Mouse (Mus musculus): Measurements from ENCODE around the gene Pax7. TPM values are rescaled to one million over a fixed set of nuclear protein-coding genes. Genes with fewer than 3 reads are reported as not detected.

The Pax7 gene
- total and polyA plus RNA-seq, 3 experiments = not detected

- dilution Hi-C loops (cut with MboI; ENCODE audit: extremely low pct_ligation_motif_present, extremely low pct_unique_long_range_greater_than_20kb, low sequenced_read_pairs) (no loop called here), in situ Hi-C loops (cut with MboI; ENCODE audit: low pct_ligation_motif_present, low pct_unique_long_range_greater_than_20kb, low sequenced_read_pairs) (no loop called here)
- H3K9ac ChIP-seq (ENCODE audit: insufficient read depth, low read depth) = no peak overlapping the region
- no peak overlapping the region for H3K27ac ChIP-seq (ENCODE audit: insufficient read depth, low read depth)
- no peak overlapping the region for H3K4me3 ChIP-seq (replicated peaks in 1 of 3; ENCODE audit: low read depth in 2 of 3, low read length in 2 of 3, poor library complexity in 1 of 3)
- H3K4me1 ChIP-seq (ENCODE audit: control insufficient read depth in 1 of 2, insufficient read depth in 2 of 2) = no peaks in the 10 kb centered on the region
- peaks cover 61% of the 10 kb centered on the region for H3K27me3 ChIP-seq (replicated peaks)
- H3K4me2 ChIP-seq (ENCODE audit: insufficient read depth, low read depth, poor library complexity, severe bottlenecking) = no peak overlapping the region
- DNase-seq (ENCODE audit: extremely low read depth) = no peak
- peaks cover 2% of the 10 kb centered on the region for H3K9me3 ChIP-seq (replicated peaks; ENCODE audit: low read length)
- no peaks in the 10 kb centered on the region for H3K36me3 ChIP-seq (replicated peaks in 1 of 2; ENCODE audit: control insufficient read depth in 1 of 2, insufficient read depth in 1 of 2, low read length in 1 of 2)
- no peak for TF ChIP-seq BHLHE40 (IDR thresholded peaks at IDR 0.05; ENCODE audit: low read depth, low read length)
- no peak for TF ChIP-seq USF2 (conservative IDR thresholded peaks at IDR 0.05; ENCODE audit: low read depth, low read length)
- TF ChIP-seq CHD2 (IDR thresholded peaks at IDR 0.05; ENCODE audit: low read length) = no peak
- no peak for TF ChIP-seq POLR2AphosphoS2 (IDR thresholded peaks at IDR 0.05; ENCODE audit: low read depth, low read length)
- TF ChIP-seq SIN3A (IDR thresholded peaks at IDR 0.05; ENCODE audit: low read length) = no peak
- TF ChIP-seq EP300 (IDR thresholded peaks at IDR 0.05; ENCODE audit: low read length) = no peak
- no peak for TF ChIP-seq TBP (conservative IDR thresholded peaks at IDR 0.05; ENCODE audit: low read depth, low read length)
- TF ChIP-seq MAZ (IDR thresholded peaks at IDR 0.05; ENCODE audit: low read depth, low read length) = no peak
- TF ChIP-seq E2F4 (IDR thresholded peaks at IDR 0.05; ENCODE audit: insufficient replicate concordance, low read depth, low read length) = no peak
- TF ChIP-seq RCOR1 (conservative IDR thresholded peaks at IDR 0.05; ENCODE audit: low read depth, low read length) = no peak
- no peak for TF ChIP-seq ZKSCAN1 (IDR thresholded peaks at IDR 0.05; ENCODE audit: borderline replicate concordance, low read depth, low read length)
- no peak for TF ChIP-seq JUND (conservative IDR thresholded peaks at IDR 0.05; ENCODE audit: low read depth, low read length)
- TF ChIP-seq MYC (IDR thresholded peaks at IDR 0.05; ENCODE audit: low read depth, low read length) = no peak
- no peak for TF ChIP-seq RAD21 (IDR thresholded peaks at IDR 0.05; ENCODE audit: low read depth, low read length)
- no peak for TF ChIP-seq CHD1 (IDR thresholded peaks at IDR 0.05; ENCODE audit: low read depth, low read length)
- no peak for TF ChIP-seq NELFE (IDR thresholded peaks at IDR 0.05; ENCODE audit: low read depth, low read length)
- no peaks in the 10 kb centered on the region for H3K79me2 ChIP-seq (replicated peaks; ENCODE audit: control insufficient read depth, extremely low read depth, insufficient read depth, poor library complexity, severe bottlenecking)
These were observed 1.7 kb downstream of the Pax7 start for GRCm38 (mm10) chr4:139831501-139832230.

DNA sequence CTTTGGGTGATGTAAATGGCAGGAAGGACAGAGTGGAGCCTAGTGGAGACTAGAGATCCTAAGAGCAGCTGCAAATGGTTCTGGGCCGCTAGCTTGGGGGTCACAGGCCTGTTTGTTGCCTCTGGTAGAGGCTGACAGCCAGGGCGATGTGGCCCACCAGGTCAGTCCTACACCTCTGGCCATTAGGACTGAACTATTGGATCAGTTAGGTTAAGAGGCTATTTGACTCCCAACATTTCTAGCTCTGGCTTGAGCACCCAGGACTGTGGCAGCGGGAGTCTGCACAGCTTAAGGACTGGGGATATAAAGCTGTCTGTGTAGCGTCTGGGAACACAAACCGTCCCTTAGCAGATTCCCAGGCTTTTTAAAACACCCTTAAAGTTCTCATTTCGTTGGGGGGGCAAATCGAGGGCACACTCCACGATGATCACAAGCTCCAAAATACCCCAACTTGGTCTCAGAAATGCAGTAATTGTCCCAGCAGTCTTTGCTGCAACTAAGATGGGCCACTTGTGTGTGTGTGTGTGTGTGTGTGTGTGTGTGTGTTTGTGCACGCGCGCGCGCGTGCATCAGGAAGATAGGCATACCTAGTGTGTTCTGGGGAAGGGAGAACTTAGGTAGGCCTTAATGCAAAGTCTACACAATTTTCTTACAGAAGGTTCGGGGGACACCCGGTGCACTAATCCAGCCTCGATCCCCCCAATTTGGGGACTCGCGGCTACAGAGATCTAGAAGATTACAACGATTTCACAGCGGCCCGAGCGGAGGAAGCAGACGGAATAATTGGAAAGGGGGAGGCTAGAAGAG, 2.5 kb downstream of the Pax7 start:
- H3K4me2 ChIP-seq (ENCODE audit: insufficient read depth, low read depth, poor library complexity, severe bottlenecking) = no peak overlapping the region
- no peak for DNase-seq (ENCODE audit: extremely low read depth)
- no peak overlapping the region for H3K4me3 ChIP-seq (replicated peaks in 1 of 3; ENCODE audit: low read depth in 2 of 3, low read length in 2 of 3, poor library complexity in 1 of 3)
- dilution Hi-C loops (cut with MboI; ENCODE audit: extremely low pct_ligation_motif_present, extremely low pct_unique_long_range_greater_than_20kb, low sequenced_read_pairs) (no loop called here), in situ Hi-C loops (cut with MboI; ENCODE audit: low pct_ligation_motif_present, low pct_unique_long_range_greater_than_20kb, low sequenced_read_pairs) (no loop called here)
- H3K27me3 ChIP-seq (replicated peaks) = peaks cover 62% of the 10 kb centered on the region
- no peaks in the 10 kb centered on the region for H3K36me3 ChIP-seq (replicated peaks in 1 of 2; ENCODE audit: control insufficient read depth in 1 of 2, insufficient read depth in 1 of 2, low read length in 1 of 2)
- H3K9me3 ChIP-seq (replicated peaks; ENCODE audit: low read length) = peaks cover 2% of the 10 kb centered on the region
- no peak overlapping the region for H3K9ac ChIP-seq (ENCODE audit: insufficient read depth, low read depth)
- no peaks in the 10 kb centered on the region for H3K4me1 ChIP-seq (ENCODE audit: control insufficient read depth in 1 of 2, insufficient read depth in 2 of 2)
- no peak overlapping the region for H3K27ac ChIP-seq (ENCODE audit: insufficient read depth, low read depth)
- H3K79me2 ChIP-seq (replicated peaks; ENCODE audit: control insufficient read depth, extremely low read depth, insufficient read depth, poor library complexity, severe bottlenecking) = no peaks in the 10 kb centered on the region
- TF ChIP-seq USF1 (IDR thresholded peaks at IDR 0.05; ENCODE audit: low read depth, low read length) (no peak), ELF1 (IDR thresholded peaks at IDR 0.05; ENCODE audit: low read depth, low read length) (no peak), MYC (IDR thresholded peaks at IDR 0.05; ENCODE audit: low read depth, low read length) (no peak), UBTF (IDR thresholded peaks at IDR 0.05; ENCODE audit: low read depth, low read length) (no peak), USF2 (conservative IDR thresholded peaks at IDR 0.05; ENCODE audit: low read depth, low read length) (no peak), MEF2A (IDR thresholded peaks at IDR 0.05; ENCODE audit: borderline replicate concordance, low read depth, low read length) (no peak), TBP (conservative IDR thresholded peaks at IDR 0.05; ENCODE audit: low read depth, low read length) (no peak), SIN3A (IDR thresholded peaks at IDR 0.05; ENCODE audit: low read length) (no peak), POLR2A (IDR thresholded peaks at IDR 0.05; ENCODE audit: low read depth, low read length) (no peak), IRF4 (IDR thresholded peaks at IDR 0.05; ENCODE audit: low read depth, low read length) (no peak), SMC3 (IDR thresholded peaks at IDR 0.05; ENCODE audit: low read depth, low read length) (no peak), EP300 (IDR thresholded peaks at IDR 0.05; ENCODE audit: low read length) (no peak), TCF12 (IDR thresholded peaks at IDR 0.05; ENCODE audit: low read depth, low read length) (no peak), MXI1 (IDR thresholded peaks at IDR 0.05; ENCODE audit: low read depth, low read length) (no peak), ZNF384 (IDR thresholded peaks at IDR 0.05; ENCODE audit: low read depth, low read length) (no peak), RAD21 (IDR thresholded peaks at IDR 0.05; ENCODE audit: low read depth, low read length) (no peak), E2F4 (IDR thresholded peaks at IDR 0.05; ENCODE audit: insufficient replicate concordance, low read depth, low read length) (no peak), MAFK (IDR thresholded peaks at IDR 0.05; ENCODE audit: insufficient replicate concordance, low read length) (no peak)

Data from CH12.LX (cell line).